Comparison of ENCODE assay signal across 8 mouse cellular contexts in genomic region chr1:36308451-36308901, GRCm38 (mm10). TPM values are rescaled to one million over a fixed set of nuclear protein-coding genes. Genes with fewer than 3 reads are reported as not detected.
DNase-seq lines count a peak whose midpoint lies in the region; ATAC-seq lines count a peak whose summit lies in the region.

No protein-coding gene starts in this region.

- H3K27me3 ChIP-seq in heart, embryonic 12.5 days (replicated peaks): peaks cover 6% of the 10 kb centered on the region; the same call in 1 of the 2 replicates
- H3K27me3 ChIP-seq in limb, embryonic 15.5 days: peaks cover 8% of the 10 kb centered on the region; the same call in 1 of the 2 replicates
- H3K27me3 ChIP-seq in neural tube, embryonic 12.5 days (replicated peaks): peaks cover 24% of the 10 kb centered on the region; the same call in 1 of the 2 replicates

- H3K4me1 ChIP-seq in heart, embryonic 12.5 days (replicated peaks): peaks cover 33% of the 10 kb centered on the region
- peaks cover 34% of the 10 kb centered on the region for H3K4me1 ChIP-seq in limb, embryonic 15.5 days
- H3K4me1 ChIP-seq in neural tube, embryonic 12.5 days: peaks cover 17% of the 10 kb centered on the region

- H3K9ac ChIP-seq in heart, embryonic 12.5 days: peak overlapping the region; percentile 83
- 0 out of 2 replicates have a peak overlapping the region, but pooled peaks have one; percentile 50 for H3K9ac ChIP-seq in limb, embryonic 15.5 days
- H3K9ac ChIP-seq in neural tube, embryonic 12.5 days: 0 out of 2 replicates have a peak overlapping the region, but pooled peaks have one; percentile 55

- 0 out of 2 replicates have a peak, but pooled peaks cover 2% of the 10 kb centered on the region for H3K36me3 ChIP-seq in heart, embryonic 12.5 days
- no peaks in the 10 kb centered on the region; the same call in 1 of the 2 replicates for H3K36me3 ChIP-seq in limb, embryonic 15.5 days
- no peaks in the 10 kb centered on the region for H3K36me3 ChIP-seq in neural tube, embryonic 12.5 days

- no peak for ATAC-seq in heart, embryonic 12.5 days (ENCODE audit: insufficient number of reproducible peaks, low FRiP score)
- ATAC-seq in limb, embryonic 15.5 days (ENCODE audit: insufficient number of reproducible peaks, low FRiP score, low TSS enrichment, low read depth): no peak
- ATAC-seq in neural tube, embryonic 12.5 days (ENCODE audit: low FRiP score, low read depth): no peak

- H3K4me3 ChIP-seq in heart, embryonic 12.5 days: peak overlapping the region; percentile 78
- H3K4me3 ChIP-seq in limb, embryonic 15.5 days: peak overlapping the region; percentile 64
- peak overlapping the region; percentile 58 for H3K4me3 ChIP-seq in neural tube, embryonic 12.5 days

- 0 out of 2 replicates have a peak overlapping the region, but pooled peaks have one; percentile 85 for H3K27ac ChIP-seq in heart, embryonic 12.5 days (ENCODE audit: poor library complexity, severe bottlenecking)
- no peak overlapping the region for H3K27ac ChIP-seq in limb, embryonic 15.5 days
- no peak overlapping the region for H3K27ac ChIP-seq in neural tube, embryonic 12.5 days

- no peaks in the 10 kb centered on the region for H3K9me3 ChIP-seq in heart, embryonic 12.5 days (replicated peaks)
- H3K9me3 ChIP-seq in limb, embryonic 15.5 days: no peaks in the 10 kb centered on the region
- H3K9me3 ChIP-seq in neural tube, embryonic 12.5 days: no peaks in the 10 kb centered on the region

- intact Hi-C loops in heart, postnatal 14 days (cut with DNase I): no loop called here

- DNase-seq in heart, adult 18-20 months: peak; percentile 27 to 56
- no peak for DNase-seq in heart, postnatal 14 days
- peak; percentile 57 for DNase-seq in ZHBTc4 (ENCODE audit: low read depth, low spot score)
- no peak for DNase-seq in layer of hippocampus, adult 18-20 months (ENCODE audit: low spot score in 2 of 2)
- no peak for DNase-seq in right cerebral cortex, postnatal 14 days

- peak overlapping the region; percentile 89 for H3K4me2 ChIP-seq in heart, embryonic 12.5 days
- peak overlapping the region; percentile 80 for H3K4me2 ChIP-seq in limb, embryonic 15.5 days
- peak overlapping the region; percentile 92 for H3K4me2 ChIP-seq in neural tube, embryonic 12.5 days (replicated peaks)

- 10% methylated on average over 12 of the region's 12 CpGs for WGBS in heart, embryonic 12.5 days
- 6% methylated on average over 12 of the region's 12 CpGs for WGBS in limb, embryonic 15.5 days
- WGBS in neural tube, embryonic 12.5 days: 5% methylated on average over 12 of the region's 12 CpGs

RNA-seq across cellular contexts. Expression of gene Arid5a, which starts 0.9 kb away (rescaled TPM):
- 10 to 100 TPM; 10.8 to 12.7 TPM for total RNA-seq in heart, adult 18-20 months (2021)
- total RNA-seq in heart, postnatal 14 days (2021): 10 to 100 TPM in 1 of 2 experiments, 1 to 10 TPM in 1; 9.1 to 11.4 TPM
- polyA plus RNA-seq in heart, embryonic 12.5 days (2016; fragmentation: Nextera tagmentation; extraction: Ambion mirVana): 15.1 and 15.3 TPM in 2 replicates
- polyA plus RNA-seq in limb, embryonic 15.5 days (2015; fragmentation: Nextera tagmentation; extraction: Ambion mirVana): 12.0 and 13.5 TPM in 2 replicates
- 4.1 and 5.2 TPM in 2 replicates for polyA plus RNA-seq in neural tube, embryonic 12.5 days (2016; fragmentation: Nextera tagmentation; extraction: Ambion mirVana)
- total RNA-seq in layer of hippocampus, adult 18-20 months (2021): 10 to 100 TPM; 15.2 to 16.4 TPM

RNA-seq across cellular contexts. Expression of gene Neurl3, which starts 34.0 kb away (rescaled TPM):
- total RNA-seq in heart, adult 18-20 months (2021): 1 to 10 TPM; 3.2 to 3.4 TPM
- 1 to 10 TPM; 2.6 to 2.9 TPM for total RNA-seq in heart, postnatal 14 days (2021)
- polyA plus RNA-seq in heart, embryonic 12.5 days (2016; fragmentation: Nextera tagmentation; extraction: Ambion mirVana): 2.4 and 2.6 TPM in 2 replicates
- polyA plus RNA-seq in limb, embryonic 15.5 days (2015; fragmentation: Nextera tagmentation; extraction: Ambion mirVana): 1.7 and 2.4 TPM in 2 replicates
- 0.51 and 1.2 TPM in 2 replicates for polyA plus RNA-seq in neural tube, embryonic 12.5 days (2016; fragmentation: Nextera tagmentation; extraction: Ambion mirVana)
- total RNA-seq in layer of hippocampus, adult 18-20 months (2021): under 1 TPM; 0.53 to 0.77 TPM

Comparison
In these comparisons a context has a peak if more than half of its experiments do, and no peak if none do; other contexts are left out.
1. DNase-seq: peak in heart, adult 18-20 months (2 of 2) and ZHBTc4 (single experiment); none in heart, postnatal 14 days (0 of 2), layer of hippocampus, adult 18-20 months (0 of 2) and right cerebral cortex, postnatal 14 days (single experiment).
2. Peak in every context shown above with its lines, with median percentiles within 50 percentile points of each other: H3K4me2 ChIP-seq, H3K4me3 ChIP-seq and H3K9ac ChIP-seq.